ENCODE assay signal across 20 mouse cellular contexts in genomic region chr3:155057566-155057965, GRCm38 (mm10). TPM values are rescaled to one million over a fixed set of nuclear protein-coding genes. Genes with fewer than 3 reads are reported as not detected.
"Had no signal": no experiment of that assay in that cellular context is flagged by ENCODE, and none has a peak within 500 bp of the region (broad histone marks: within the 10 kb centered on the region; RNA-seq: fewer than 3 reads in every experiment).

No protein-coding gene starts in this region.

- H3K9ac ChIP-seq: lung, embryonic 14.5 days; midbrain, embryonic 12.5 days; neural tube, embryonic 12.5 days; stomach, embryonic 15.5 days had no signal

- H3K27me3 ChIP-seq: midbrain, embryonic 12.5 days; neural tube, embryonic 12.5 days; stomach, embryonic 15.5 days had no signal

- H3K27ac ChIP-seq: midbrain, embryonic 10.5 days; midbrain, embryonic 12.5 days; neural tube, embryonic 12.5 days; stomach, embryonic 15.5 days; stomach, postnatal 0 days had no signal

- DNase-seq: lung, adult 18-20 months; lung, embryonic 14.5 days; lung, postnatal 10 days; lung, postnatal 4 days; midbrain, embryonic 14.5 days; retina, postnatal 1 day; right cerebral cortex, adult 18-20 months; thymus, adult 2 months; thymus, postnatal 25 days had no signal

- H3K9me3 ChIP-seq: midbrain, embryonic 10.5 days; midbrain, embryonic 12.5 days; neural tube, embryonic 12.5 days; stomach, embryonic 15.5 days had no signal

- H3K4me2 ChIP-seq: lung, embryonic 14.5 days; midbrain, embryonic 12.5 days; neural tube, embryonic 12.5 days; stomach, embryonic 15.5 days had no signal

- H3K4me1 ChIP-seq: midbrain, embryonic 10.5 days; midbrain, embryonic 12.5 days; neural tube, embryonic 12.5 days; stomach, embryonic 15.5 days had no signal

- H3K36me3 ChIP-seq: midbrain, embryonic 10.5 days; midbrain, embryonic 12.5 days; neural tube, embryonic 12.5 days; stomach, embryonic 15.5 days had no signal

- H3K4me3 ChIP-seq: midbrain, embryonic 10.5 days; midbrain, embryonic 12.5 days; neural tube, embryonic 12.5 days; stomach, embryonic 15.5 days had no signal

- ATAC-seq: midbrain, embryonic 16.5 days had no signal

RNA-seq across cellular contexts. Expression of gene Tnni3k, which starts 2.4 kb away (rescaled TPM):
- total RNA-seq: megakaryocyte, adult 5-6 weeks; megakaryocyte-erythroid progenitor cell, adult 5-6 weeks had no signal
- polyA plus RNA-seq: liver, embryonic 16.5 days; lung, embryonic 14.5 days; midbrain, embryonic 10.5 days; midbrain, embryonic 12.5 days; midbrain, embryonic 14.5 days; neural tube, embryonic 12.5 days; spleen, adult 2 months; stomach, embryonic 15.5 days; testis, adult 2 months had no signal

RNA-seq across cellular contexts. Expression of gene Lrriq3, which starts 35.7 kb away (rescaled TPM):
- total RNA-seq: megakaryocyte-erythroid progenitor cell, adult 5-6 weeks had no signal
